Mouse (Mus musculus) neural tube, embryonic 14.5 days (tissue): ENCODE results near the gene Il34. TPM values are rescaled to one million over a fixed set of nuclear protein-coding genes. Genes with fewer than 3 reads are reported as not detected.
A peak's percentile ranks its signal among the peaks of the same experiment; 100 is the strongest.

Experiments
- ATAC-seq: fragments of 200-750 bp; cut with Nextera tagmentation; 2 replicates; pipeline ENCODE4 v1.8.0; 2017; ENCODE audit warnings: low read depth, mild to moderate bottlenecking, moderate TSS enrichment, moderate library complexity
- H3K27ac ChIP-seq: fragments of 300-500 bp; sonication (generic); 2 replicates; pipeline ENCODE4 v1.5.1; 2014; ENCODE audit warnings: low read depth, mild to moderate bottlenecking, control low read depth, low read length, moderate library complexity, mixed read lengths
- H3K27me3 ChIP-seq: fragments of 300-500 bp; sonication (generic); 2 replicates; pipeline ENCODE4 v1.6.1; 2014; ENCODE audit warnings: low read length; ENCODE audit not compliant: control insufficient read depth, insufficient read depth
- H3K36me3 ChIP-seq: fragments of 300-500 bp; sonication (generic); 2 replicates; pipeline ENCODE4 v1.6.1; 2014; ENCODE audit warnings: low read length, mixed read lengths; ENCODE audit not compliant: control insufficient read depth, insufficient read depth
- H3K4me1 ChIP-seq: fragments of 300-500 bp; sonication (generic); 2 replicates; pipeline ENCODE4 v1.6.1; 2014; ENCODE audit warnings: low read length; ENCODE audit not compliant: control insufficient read depth, insufficient read depth
- H3K4me2 ChIP-seq: fragments of 300-500 bp; sonication (generic); 2 replicates; pipeline ENCODE4 v1.6.1; 2014; ENCODE audit warnings: mild to moderate bottlenecking, low read depth, low read length, control low read depth
- H3K4me3 ChIP-seq: fragments of 300-500 bp; sonication (generic); 2 replicates; pipeline ENCODE4 v1.5.1; 2014; ENCODE audit warnings: low read depth, low read length, control low read depth, mixed read lengths
- H3K9ac ChIP-seq: fragments of 300-500 bp; sonication (generic); replicated peaks from 2 replicates; pipeline ENCODE4 v1.6.1; 2014; ENCODE audit warnings: low read depth, mild to moderate bottlenecking, control low read depth, low read length, mixed read lengths
- H3K9me3 ChIP-seq: fragments of 300-500 bp; sonication (generic); 2 replicates; pipeline ENCODE4 v1.6.1; 2016; ENCODE audit warnings: low read length; ENCODE audit not compliant: control insufficient read depth
- WGBS: fragments of 180-500 bp; shearing (Covaris S2); extraction: QIAGEN DNeasy Blood & Tissue Kit; methylation state at CpG from one replicate; pipeline ENCODE4 v1.1.7; 2014; 5-methylcytosine and 5-hydroxymethylcytosine counted together
- polyA plus RNA-seq: library from polyadenylated mRNA; unstranded; fragments of >200 nt; fragmentation: Nextera tagmentation; extraction: Ambion mirVana; gene quantifications from 2 replicates; pipeline ENCODE4 v1.2.1, GENCODE M21; 2014

Il34 gene
- polyA plus RNA-seq, 1 experiment from 2014 or later, result 1.2 TPM

DNA sequence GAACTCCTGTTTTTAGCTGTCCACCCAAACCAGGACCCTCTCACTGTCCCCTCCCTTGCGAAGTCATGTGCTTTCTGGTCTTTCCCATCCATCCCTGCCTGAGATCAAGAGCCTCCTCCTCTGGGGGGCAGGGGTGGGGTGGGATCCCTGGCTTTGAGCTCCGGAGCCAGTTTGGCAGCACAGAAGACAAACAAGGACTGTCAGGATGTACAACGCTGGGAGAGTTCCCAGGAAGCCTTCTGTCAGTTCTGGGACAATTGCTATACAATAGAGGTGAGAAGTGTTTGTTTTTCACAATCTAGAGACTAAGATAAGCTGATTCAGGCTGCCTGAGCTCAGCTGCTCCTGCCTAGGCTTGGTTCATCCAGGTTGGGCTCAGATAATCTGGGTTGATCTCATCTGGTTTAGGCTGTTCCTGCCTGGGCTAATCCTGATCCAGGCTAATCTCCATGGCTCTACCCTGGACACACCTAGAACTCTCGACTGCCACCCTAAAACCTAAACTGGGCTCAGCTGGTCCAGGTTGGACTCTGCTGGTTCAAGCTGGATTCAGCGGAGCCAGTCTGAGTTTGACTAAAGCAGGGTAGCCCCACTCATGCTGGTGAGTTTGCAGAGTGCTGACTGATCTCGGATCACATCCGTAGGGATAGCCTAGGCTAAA lies 45.3 kb downstream of the Il34 start:
- Histone ChIP-seq H3K27me3 (no peaks in the 10 kb centered on the region), H3K36me3 (no peaks in the 10 kb centered on the region), H3K4me2 (no peak overlapping the region), H3K27ac (no peak overlapping the region), H3K4me3 (no peak overlapping the region), H3K4me1 (no peaks in the 10 kb centered on the region), H3K9ac (no peak overlapping the region), H3K9me3 (no peaks in the 10 kb centered on the region)
- 77% methylated on average over 7 of the region's 7 CpGs for WGBS
- no peak for ATAC-seq

DNA sequence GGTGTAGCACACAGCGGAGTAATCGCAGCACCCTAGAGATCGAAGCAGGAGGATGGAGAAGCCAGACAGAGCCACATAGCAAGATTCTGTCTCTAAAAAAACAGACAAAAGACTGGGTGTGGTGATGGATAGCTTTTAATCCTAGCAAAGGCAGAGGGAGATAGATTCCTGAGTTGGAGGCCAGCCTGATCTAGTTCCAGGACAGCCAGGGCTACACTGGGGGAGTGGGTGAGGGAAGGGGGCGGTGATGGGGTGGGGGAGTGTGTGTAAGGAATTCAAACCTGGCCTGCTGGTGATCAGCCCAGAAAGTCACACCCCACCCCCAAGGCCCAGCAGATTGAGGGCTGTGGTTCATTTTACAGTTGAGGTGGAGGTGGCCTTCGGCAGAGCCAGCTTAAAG lies 49.5 kb downstream of the Il34 start:
- Histone ChIP-seq H3K4me2 (no peak overlapping the region), H3K4me3 (no peak overlapping the region), H3K36me3 (no peaks in the 10 kb centered on the region), H3K27ac (no peak overlapping the region), H3K9me3 (no peaks in the 10 kb centered on the region), H3K9ac (no peak overlapping the region), H3K27me3 (no peaks in the 10 kb centered on the region), H3K4me1 (no peaks in the 10 kb centered on the region)
- 88% methylated on average over 5 of the region's 5 CpGs for WGBS
- no peak for ATAC-seq

DNA sequence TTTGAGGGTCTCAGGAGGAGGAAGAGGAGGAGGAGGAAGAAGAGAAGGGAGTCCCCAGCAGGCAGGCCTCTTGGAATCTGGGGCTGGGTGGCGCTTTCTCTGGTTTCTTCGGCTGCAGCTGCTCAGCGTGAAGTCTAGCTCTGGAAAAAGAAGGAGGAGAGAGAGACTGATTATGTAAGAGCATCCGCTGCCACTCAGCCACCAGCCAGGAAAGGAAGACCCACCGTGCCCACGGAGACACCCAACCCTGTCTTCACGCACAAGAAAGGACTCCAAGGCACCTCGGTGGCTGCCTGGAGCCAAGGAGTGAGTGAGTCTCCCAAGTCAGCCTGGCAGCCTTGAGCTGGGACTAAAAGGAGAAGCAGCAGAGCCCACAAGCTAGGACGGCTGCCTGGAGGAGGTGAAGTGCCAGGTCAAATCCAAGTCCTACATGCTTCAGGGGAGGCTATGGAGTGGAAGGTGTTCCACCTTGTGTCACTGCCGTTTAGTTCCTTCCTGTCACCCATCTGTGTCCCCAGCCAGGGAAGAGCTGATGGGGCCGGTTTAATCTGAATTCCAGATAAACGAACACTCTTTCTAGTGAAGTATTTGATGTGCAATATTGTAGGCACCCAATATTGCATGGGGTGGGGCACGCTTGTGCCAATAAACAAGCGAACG lies 50.1 kb downstream of the Il34 start:
- no peaks in the 10 kb centered on the region for H3K4me1 ChIP-seq
- no peaks in the 10 kb centered on the region for H3K27me3 ChIP-seq
- no peak overlapping the region for H3K4me2 ChIP-seq
- H3K9ac ChIP-seq, result no peak overlapping the region
- H3K36me3 ChIP-seq, result no peaks in the 10 kb centered on the region
- H3K9me3 ChIP-seq, result no peaks in the 10 kb centered on the region
- 64% methylated on average over 14 of the region's 15 CpGs for WGBS
- H3K4me3 ChIP-seq, result no peak overlapping the region
- no peak for ATAC-seq
- no peak overlapping the region for H3K27ac ChIP-seq

DNA sequence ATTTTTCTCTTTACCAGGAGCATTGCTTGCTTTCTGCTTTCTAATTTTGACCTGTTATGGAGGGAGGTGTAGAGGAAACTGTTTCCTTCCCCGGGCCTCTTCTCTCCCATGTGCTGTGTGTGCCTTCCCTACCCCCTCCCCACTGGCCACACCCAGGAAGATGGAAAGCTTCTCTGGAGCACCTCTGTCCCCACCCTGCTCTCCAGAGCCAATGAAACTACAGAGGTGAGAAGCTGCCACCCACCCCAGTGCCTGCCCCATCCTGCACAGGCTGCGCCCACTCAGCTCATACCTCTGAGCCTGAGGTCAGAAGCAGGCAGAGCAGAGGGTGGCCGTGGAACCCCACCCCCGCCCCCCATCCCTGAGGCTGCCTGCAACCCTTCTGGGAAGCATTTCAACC lies 51.0 kb downstream of the Il34 start:
- no peak for ATAC-seq
- Histone ChIP-seq H3K27ac (no peak overlapping the region), H3K9me3 (no peaks in the 10 kb centered on the region), H3K36me3 (no peaks in the 10 kb centered on the region), H3K4me2 (no peak overlapping the region), H3K9ac (no peak overlapping the region), H3K4me3 (no peak overlapping the region), H3K4me1 (no peaks in the 10 kb centered on the region), H3K27me3 (no peaks in the 10 kb centered on the region)
- WGBS, result 63% methylated on average over 4 of the region's 4 CpGs

DNA sequence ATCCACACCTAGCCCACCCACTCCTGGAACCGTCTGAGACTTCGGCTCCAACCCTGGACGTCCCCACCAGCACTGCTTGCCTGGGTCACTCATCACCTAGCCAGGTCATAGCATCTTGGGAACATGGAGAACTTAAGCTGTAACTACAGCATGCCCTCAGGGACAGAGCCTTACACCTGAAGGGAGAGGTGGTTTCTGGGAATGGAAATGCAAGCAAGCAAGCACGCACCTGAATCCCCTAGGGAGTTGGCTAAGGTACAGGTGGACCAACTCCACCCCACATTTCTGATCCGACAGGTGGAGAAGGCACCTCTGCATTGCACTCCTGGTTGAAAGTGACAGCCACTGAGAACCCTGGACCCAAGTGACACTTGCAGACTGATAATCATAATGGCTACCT lies 54.2 kb downstream of the Il34 start:
- Histone ChIP-seq H3K27me3 (no peaks in the 10 kb centered on the region), H3K27ac (no peak overlapping the region), H3K4me3 (no peak overlapping the region), H3K36me3 (no peaks in the 10 kb centered on the region), H3K9me3 (no peaks in the 10 kb centered on the region), H3K4me1 (no peaks in the 10 kb centered on the region), H3K9ac (no peak overlapping the region), H3K4me2 (no peak overlapping the region)
- WGBS, result 89% methylated on average over 5 of the region's 5 CpGs
- no peak for ATAC-seq

DNA sequence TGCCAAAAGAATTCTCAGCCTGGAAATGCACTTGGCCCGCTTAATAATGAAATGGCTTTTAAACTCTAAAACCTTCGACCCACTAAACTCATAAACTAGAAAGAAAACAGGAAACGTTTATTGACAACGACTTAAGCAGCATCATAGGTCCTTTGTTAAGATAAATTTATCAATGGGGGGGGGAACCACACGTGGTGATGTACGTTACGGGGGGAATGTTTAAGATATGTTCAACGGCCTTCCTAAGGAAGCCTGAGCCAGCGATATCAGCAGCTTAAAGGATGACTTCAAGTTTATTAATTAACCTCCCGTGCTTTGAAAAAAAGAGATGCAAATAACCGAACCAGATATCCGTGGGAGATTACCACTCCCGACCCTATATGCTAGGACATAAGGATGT lies 55.5 kb downstream of the Il34 start:
- no peak overlapping the region for H3K4me2 ChIP-seq
- H3K9me3 ChIP-seq, result no peaks in the 10 kb centered on the region
- H3K27ac ChIP-seq, result no peak overlapping the region
- H3K4me3 ChIP-seq, result no peak overlapping the region
- no peak overlapping the region for H3K9ac ChIP-seq
- no peak for ATAC-seq
- no peaks in the 10 kb centered on the region for H3K4me1 ChIP-seq
- 44% methylated on average over 13 of the region's 13 CpGs for WGBS
- H3K27me3 ChIP-seq, result no peaks in the 10 kb centered on the region
- H3K36me3 ChIP-seq, result no peaks in the 10 kb centered on the region

DNA sequence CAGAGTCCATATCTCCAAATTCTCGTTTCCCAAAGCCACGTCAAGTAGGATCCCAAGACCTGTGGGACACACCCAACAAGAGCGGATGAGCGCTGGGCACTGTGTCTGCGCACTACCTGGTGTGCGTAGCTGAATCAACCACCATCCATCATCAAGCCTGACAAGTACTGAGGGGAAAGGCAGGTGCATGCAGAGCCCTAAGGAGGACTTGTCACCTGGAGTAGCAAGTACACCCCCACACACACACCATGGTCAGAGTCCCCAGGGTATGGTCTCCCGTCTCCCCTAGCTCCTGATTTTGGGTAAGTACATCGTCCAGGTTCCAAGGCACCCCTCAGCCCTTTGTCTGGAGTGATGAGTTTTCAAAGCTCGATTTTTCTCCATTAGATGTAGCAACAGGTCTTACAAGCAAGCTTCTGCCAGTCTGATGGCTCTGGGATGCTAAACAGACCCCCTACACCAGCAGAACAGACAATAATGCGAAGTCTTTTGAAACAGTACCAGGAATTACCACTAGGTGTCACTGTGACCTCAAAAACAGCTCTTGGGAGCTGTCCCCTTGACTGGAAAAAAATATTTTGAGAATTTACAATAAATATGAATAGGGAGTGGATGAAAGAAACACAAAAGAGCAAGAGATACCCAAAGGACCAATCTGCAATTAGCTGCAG lies 56.1 kb downstream of the Il34 start:
- Histone ChIP-seq H3K27me3 (no peaks in the 10 kb centered on the region), H3K4me1 (no peaks in the 10 kb centered on the region), H3K27ac (no peak overlapping the region), H3K4me3 (no peak overlapping the region), H3K9me3 (no peaks in the 10 kb centered on the region), H3K9ac (no peak overlapping the region), H3K4me2 (no peak overlapping the region), H3K36me3 (no peaks in the 10 kb centered on the region)
- 57% methylated on average over 10 of the region's 10 CpGs for WGBS
- ATAC-seq, result peak; percentile 54; the same call in 1 of the 2 replicates

DNA sequence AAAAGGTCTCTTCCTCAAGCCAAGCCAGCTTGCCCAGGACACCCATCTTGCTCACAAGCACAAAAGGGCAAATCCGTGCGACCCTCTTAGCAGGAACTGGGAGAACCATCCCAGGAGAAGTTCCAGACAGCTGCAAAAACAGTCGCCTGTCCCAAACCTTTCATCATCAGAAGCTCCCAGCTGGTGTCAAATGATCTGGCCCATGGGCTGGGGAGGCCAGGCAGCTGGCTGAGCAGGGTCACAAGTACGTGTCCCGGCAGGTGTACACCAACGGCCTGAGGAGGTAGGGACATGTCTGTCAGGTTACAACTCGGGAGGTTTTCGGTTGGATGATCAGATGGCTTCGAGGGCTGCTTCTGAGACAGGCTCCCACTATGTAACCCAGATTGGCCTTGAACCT lies 59.1 kb downstream of the Il34 start:
- 77% methylated on average over 9 of the region's 9 CpGs for WGBS

DNA sequence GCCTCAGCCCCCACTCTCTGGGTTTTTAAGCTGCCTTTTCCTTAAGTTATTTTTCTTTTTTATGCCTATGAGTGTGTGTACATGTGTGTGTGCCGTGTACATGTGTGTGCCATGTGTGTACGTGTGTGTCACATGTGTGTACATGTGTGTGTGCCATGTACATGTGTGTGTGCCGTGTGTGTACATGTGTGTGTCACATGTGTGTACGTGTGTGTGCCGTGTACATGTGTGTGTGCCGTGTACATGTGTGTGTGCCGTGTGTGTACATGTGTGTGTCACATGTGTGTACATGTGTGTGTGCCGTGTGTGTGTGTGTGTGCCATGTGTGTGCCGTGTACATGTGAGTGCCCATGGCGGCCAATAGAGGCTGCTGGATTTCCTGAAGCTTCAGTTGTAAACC lies 60.6 kb downstream of the Il34 start:
- H3K36me3 ChIP-seq, result no peaks in the 10 kb centered on the region
- no peak overlapping the region for H3K9ac ChIP-seq
- no peak for ATAC-seq
- H3K27ac ChIP-seq, result no peak overlapping the region
- H3K27me3 ChIP-seq, result no peaks in the 10 kb centered on the region
- no peaks in the 10 kb centered on the region for H3K4me1 ChIP-seq
- no peak overlapping the region for H3K4me3 ChIP-seq
- WGBS, result 95% methylated on average over 10 of the region's 10 CpGs
- no peaks in the 10 kb centered on the region for H3K9me3 ChIP-seq
- H3K4me2 ChIP-seq, result no peak overlapping the region

More for the DNA sequence above, 59.1 kb downstream of the Il34 start:
- no peak for ATAC-seq
- Histone ChIP-seq H3K36me3 (no peaks in the 10 kb centered on the region), H3K9ac (no peak overlapping the region), H3K27ac (no peak overlapping the region), H3K27me3 (no peaks in the 10 kb centered on the region), H3K4me1 (no peaks in the 10 kb centered on the region), H3K4me3 (no peak overlapping the region), H3K4me2 (no peak overlapping the region), H3K9me3 (no peaks in the 10 kb centered on the region)
